Mouse (Mus musculus) lung, postnatal 36 days (tissue): ENCODE measurements around the gene Adamts14.

Source experiments
- DNase-seq: peaks from one replicate; pipeline ENCODE4 v3.0.0; 2022; ENCODE audit warnings: mixed read lengths

The Adamts14 gene

DNA sequence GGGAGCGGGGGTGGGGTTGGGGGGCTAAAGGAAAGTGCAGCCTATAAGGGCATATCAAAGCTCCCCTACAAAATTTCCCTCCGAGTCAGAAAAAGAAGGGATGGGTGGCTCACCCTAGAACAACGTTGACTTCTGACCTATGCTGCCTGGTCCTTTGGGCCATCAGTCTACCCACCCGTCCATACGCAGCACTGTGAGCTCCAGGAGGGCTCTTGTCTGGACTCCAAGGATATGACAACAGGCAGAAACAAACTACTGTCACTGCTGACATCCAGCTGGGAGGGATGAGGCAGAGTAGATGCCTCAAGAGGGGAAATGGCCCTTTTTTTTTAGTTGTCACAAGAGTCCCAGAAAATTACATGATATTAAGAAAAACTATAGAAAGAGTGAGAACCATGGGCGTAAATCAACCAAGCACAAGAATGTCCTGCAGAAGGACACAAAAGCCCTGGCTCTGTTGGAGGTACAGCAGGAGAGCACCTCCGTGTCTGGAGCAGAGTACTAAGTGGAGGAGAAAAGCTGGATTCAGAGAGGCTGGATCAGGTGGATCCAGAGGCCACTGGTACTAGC lies 96.9 kb downstream of the Adamts14 start:
- no peak for DNase-seq

DNA sequence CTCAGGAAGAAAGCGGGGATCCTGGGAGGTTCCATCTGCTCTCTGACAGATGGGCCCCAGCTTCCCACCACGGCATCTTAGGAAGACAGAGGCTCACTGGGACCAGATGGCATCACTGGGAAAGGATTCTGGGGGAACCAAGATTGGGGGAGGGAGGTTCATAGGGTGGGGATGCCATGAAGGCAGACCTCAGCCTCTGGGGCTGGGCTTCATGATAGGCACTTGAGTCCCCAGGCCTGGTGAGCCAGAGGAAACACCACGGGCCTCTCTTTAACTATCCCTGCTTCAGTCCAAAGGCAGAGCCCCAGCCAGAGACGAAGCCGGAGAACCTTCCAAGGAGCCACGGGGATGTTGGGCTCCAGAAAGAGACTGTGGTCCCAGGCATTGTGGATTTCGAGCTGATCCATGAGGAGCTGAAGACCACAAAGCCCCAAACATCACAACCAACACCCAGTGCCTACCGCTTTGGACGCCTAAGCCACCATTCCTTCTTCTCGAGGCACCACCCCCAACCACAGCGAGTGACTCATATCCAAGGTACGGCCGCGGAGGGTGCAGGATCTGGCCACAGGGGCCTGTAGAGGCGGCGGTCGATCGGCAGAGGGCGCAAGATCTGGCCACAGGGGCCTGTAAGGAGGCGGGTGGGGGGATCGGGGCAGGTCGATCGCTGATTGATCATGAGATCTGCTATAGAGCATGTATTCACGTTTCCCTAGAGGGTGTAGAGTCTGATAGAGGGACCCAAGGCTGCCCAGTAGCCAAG lies 97.6 kb downstream of the Adamts14 start:
- DNase-seq: peak; percentile 17

DNA sequence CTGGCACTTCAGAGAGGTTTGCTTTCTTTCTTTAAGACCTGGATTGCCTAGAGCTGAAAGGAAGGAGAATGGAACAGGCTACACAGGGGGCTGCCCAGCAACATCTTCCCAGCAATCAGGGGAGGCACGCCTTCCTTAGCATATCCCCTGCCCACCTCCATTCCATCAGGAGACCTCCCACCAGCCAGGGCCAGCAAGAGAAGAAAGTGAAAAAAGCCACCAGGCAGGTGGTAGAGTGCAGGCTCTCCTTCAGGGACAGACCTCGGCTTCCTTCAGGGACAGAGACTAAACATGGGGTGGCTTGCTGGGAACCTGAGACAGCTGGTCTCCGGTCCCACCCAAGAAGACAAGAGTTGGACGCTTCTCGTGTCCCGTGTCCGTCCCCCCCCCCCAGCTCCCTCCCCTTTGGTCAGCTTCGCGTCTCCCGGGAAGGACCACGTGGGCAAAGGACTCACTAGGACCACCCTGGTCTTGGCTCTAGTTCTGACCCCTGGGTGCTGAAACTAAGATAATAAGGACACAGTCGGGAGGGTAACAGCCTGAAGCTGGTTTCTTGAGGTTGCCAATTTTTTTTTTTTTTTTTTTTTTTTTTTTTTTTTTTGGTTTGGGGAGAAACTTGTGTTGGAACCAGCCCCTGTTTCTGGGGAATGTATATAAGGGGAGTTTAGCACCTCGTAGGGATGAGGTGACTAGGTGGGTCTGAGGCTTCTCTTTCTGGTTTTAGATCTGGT lies 98.4 kb downstream of the Adamts14 start:
- DNase-seq: no peak

DNA sequence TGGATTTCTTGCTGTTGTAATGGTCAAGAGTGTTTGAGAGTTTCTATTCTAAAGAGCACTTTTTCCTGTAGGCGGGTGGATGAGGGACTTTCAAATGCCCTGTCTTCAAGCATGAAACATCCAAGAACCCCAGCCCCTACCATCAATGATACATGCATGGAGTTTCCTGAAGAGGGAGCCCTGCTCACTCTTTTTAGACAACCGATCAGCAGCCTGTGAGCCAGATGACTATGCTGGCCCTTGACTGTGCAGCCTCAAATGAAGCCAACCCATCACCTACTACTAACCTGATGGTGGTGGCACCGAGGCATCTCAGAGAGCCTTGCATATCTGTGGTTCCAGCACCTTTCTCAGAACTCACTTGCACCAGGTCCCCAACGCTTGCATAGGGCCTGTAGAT lies 100.7 kb downstream of the Adamts14 start:
- DNase-seq: no peak

DNA sequence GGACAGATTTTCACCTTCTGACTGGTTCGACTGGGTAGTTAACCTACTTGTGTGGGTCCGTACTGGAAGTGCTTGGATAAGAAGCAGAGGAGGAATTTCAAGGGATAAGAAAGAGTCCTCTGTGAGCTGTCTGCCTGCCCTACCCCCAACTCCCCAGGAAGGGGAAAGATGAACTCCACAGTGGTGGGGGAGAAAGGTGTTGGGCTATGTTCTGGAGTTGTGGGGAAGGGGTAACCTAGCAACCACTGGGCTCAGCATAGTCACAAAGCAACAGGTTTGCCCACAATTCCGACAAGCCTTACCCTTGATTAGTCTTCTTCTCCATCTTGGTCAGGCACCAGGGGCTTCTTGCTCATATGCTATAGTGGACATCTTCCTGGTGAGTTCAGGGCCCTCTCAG lies 101.6 kb downstream of the Adamts14 start, which contains the start of gene Tbata:
Gene Tbata, plus strand, starts transcription at position 301 of the 400 bp plus-strand sequence.
- DNase-seq: no peak

DNA sequence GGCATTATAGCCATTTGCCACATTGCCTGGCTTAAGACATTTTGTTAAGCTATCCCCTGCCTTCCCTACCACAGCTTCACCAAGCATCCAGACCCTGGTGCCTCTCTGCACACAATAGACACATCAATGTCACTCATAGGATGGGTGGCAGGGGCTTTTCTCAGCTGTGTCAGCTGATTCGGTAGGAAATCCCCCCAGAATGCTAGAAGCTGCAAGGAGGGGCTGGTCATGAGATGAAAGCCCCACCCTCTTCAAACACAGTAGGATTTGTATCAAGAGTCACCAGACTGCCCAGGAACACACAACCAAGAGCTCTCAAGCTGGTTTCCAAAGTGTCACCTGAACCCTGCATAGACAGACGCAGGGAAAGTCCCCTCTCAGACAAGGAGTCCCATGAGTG lies 104.8 kb downstream of the Adamts14 start:
- no peak for DNase-seq

DNA sequence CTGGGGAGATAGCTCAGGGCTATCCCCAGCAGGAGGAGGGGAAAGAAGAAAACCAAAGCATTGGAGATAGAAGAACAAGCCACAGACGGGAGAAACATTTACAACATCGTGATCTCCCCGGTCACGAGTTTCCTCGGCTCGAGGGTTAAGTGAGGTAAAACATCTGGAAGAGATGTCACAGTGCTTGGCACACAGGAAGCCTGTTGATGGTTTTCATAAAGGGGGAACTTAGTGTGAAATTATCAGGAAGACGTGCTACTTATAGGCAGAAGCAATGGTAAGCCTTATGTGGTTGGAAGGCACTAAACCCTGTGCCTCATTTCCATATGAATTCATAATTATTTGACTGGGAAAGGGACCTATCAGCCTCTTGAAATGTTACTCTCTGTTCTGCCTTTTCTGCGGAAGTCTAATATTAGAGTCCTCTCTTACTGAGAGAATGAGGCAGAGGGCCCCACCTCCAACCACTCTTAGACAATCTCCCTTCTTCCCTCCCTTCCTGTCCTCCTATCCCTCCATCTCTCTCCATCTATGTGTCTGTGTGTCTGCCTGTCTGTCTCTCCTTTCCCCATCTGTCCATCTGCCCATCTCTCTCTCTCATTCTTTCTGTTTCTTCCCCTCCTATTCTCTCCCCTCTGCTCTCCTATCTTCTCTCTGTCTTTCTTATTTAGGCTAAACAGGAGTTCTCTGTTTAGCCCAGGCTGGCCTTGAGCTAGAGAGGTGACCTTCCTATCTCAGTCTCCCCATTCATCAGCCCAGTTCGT lies 105.7 kb downstream of the Adamts14 start:
- DNase-seq: peak; percentile 34

DNA sequence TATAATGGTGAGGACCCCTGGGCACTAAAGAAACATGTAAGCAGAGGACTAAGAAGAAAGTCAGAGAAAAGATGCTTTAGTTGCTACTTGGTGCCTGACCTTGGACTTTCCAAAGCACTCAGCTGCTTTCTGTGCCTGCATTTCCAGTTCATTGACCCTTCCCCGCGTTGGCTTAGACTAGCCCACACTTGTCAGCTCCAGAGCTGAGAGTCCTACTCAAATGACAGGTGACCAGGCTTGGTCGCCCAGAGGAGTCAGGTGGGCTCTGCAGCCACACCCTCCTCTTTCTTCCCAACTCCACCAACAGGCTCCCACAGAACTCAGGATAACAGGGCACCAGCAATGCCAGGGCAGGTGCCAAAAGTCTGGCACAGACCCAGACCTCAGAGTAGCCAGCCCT lies 110.9 kb downstream of the Adamts14 start:
- no peak for DNase-seq

DNA sequence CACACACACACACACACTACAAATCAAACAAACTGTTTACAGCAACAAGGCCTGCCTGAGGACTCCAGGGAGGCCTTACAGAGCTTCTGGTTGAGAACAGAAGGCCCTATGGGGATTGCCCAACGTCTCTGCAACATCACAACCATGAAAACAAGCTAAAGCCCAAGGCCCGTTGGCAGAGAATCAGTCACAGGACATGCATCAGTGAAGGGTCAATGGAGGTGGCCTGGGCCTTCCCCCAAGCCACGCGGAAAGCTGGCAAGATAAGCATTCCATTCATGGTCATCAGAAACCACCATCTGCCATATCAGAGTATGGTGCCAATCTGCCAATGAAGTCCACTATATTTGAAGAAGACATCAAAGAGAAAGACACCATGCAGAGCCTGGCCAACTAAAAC lies 112.6 kb downstream of the Adamts14 start:
- no peak for DNase-seq

DNA sequence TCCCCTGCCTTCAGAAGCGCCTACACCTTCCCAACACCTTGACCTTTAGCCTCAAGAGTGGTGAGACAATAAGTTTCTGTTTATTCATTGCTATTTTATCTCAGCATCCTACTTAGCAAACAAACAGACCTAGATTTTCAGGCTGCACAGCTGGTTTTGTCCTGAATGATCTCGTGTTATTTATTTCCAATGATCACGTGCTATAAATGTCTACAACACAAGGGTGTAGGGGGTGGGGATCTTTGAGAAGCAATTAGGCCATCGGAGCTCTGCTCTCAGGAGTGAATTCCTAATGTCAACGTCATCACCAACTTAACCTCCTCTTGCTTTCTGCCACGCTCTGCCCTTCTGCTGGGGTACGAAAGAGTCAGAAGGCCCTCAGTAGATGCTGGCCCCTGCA lies 113.1 kb downstream of the Adamts14 start:
- DNase-seq: peak; percentile 18

DNA sequence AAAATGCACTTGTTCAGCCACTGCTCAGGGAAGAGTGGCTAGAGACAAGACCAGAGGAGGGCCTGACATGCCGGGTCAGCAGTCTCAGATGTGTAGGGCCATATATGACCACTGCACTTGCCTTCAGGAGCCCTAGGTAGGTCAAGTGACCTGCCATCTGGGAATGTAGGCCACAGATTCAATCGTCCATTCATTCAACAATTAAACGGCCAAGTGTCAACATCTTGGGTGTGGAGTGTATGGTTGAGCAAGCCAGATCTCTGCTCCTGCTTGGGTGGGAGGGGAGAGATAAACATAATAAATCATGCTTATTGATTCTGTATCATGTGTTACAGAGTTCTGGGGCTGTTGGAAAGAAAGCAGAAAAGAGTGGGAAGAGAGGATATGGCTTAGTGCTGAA lies 114.6 kb downstream of the Adamts14 start:
- no peak for DNase-seq

DNA sequence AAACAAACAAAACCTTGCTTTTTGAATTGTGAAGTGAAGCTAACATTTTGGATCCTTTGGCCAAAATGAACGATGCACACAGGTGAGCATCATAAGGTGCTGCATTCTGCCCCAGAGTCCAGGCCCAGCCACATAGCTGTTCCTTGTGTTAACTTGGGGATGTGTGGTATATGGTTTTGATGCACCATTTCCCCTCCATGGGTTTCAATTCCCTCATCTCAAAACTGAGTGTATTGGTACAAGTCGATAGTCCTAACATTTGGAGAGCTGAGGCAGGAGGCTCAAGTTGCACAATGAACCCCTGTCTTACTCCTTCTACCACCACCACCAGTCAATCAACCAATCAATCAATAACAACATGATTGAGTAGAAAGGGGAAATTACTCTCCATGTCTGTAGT lies 116.8 kb downstream of the Adamts14 start:
- DNase-seq: no peak

DNA sequence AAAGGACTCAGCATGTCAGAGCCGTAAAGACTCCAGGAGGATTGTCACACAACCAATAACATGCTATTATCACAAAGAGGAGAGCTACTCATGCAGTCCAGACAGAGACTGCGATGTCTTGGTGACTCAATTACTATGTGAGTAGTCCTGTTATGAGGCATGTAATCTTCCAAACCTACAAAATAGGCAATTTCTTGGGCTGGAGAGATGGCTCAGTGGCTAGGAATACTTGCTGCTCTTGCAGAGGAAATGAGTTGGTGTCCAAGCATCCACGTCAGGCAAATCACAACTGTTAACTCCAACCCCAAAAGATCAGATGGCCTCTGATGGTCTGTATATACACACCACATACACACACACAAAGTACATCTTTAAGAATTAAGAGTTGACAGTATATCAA lies 117.6 kb downstream of the Adamts14 start:
- no peak for DNase-seq

DNA sequence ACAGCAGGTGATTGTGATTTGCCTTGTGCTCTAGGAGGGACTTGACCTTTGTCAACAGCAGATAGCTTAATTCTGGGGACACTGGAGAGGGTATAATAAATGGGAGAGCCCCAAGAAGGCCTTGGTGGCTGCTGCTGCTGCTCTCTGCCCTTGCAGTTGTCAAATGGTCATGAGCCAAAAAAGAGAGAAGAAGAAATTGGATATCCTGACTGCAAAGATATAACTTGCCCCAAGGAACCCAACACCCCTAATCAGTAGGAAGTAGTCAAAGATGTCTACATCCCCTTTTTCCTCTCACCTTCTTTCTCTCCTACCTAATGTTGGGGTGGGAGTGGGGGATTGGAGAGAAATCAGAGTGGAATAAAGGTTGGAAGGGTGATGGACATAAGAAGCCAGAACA lies 121.1 kb downstream of the Adamts14 start:
- DNase-seq: no peak

DNA sequence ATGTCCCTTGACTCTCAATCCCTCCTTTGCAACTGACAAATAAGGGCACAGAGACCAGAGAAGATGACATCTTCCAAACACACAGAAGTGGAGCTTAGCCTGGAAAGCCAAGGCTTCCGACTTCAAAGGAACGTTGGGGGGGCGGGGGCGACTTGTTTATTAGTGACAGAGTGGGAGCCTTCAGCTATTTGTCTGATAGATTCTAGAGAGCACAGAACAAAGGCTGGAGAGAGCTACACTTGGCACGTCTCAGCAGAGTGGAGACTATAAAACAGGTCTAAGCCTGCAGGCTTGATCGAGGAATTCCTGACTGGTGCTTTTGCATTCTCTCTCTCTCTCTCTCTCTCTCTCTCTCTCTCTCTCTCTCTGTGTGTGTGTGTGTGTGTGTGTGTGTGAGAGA lies 122.6 kb downstream of the Adamts14 start:
- DNase-seq: no peak

DNA sequence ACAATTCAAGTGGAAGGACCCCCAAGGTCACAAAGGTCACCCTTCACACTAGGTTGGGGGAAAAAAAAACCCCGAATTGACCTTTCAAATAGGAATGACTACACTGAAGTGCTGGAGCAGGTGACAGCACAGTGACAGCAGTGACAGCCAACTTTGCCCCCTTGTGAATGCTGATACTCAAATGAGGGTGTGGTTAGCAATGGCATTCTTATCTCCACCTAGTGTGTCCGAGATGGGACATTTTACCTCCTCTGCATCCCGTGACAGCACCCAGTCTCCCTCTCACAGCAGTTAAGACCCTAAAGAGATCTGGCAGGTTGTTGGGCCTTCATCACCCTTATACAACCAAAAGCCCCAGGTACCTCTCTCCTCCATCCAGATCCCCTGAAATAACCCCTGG lies 123.8 kb downstream of the Adamts14 start:
- DNase-seq: no peak

DNA sequence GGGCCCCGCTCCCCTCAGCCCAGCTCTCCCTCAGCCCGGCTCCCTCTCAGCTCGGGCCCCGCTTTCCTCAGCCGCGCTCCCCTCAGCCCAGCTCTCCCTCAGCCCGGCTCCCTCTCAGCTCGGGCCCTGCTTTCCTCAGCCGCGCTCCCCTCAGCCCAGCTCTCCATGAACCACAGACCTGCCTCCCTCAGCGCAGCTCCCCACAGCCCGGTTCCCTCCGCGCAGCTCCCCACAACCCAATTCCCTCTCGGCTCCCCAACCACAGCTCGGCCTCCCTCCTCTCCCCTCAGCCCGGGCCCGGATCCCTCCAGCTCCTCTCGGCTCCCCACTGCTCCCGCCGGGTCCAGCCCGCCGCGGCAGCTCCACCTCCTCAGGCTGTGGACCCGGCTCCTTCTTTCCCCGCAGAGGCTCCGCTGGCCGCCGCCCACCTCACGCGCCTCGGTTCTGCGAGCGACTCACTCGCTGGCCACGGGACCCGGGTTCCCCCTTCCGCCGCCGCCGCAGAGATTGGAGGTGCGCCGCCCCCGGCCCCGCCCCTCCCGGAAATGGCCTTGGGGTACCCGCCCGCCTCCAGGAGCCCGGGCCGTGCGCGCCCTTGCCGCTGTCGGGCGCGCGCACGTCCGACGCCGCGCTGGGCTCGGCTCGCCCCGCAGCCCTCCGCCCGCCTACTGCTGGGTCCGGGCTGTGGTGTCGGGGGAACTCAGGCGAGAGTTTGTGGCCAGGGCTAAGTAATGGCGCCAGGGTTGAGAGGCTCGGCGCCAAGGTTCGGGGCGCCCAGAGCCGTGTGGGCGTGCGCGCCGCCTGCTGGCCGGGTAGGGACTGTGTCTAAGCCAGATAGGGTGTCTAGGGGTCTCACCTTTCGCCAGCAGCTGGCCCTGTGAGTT lies 125.8 kb downstream of the Adamts14 start, which contains the start of gene Sgpl1:
Gene Sgpl1, minus strand, starts transcription at position 547 of the 884 bp plus-strand sequence.
- peak; percentile 93 for DNase-seq
